Mouse (Mus musculus): ENCODE measurements around the gene Mfsd4b1. TPM values are rescaled to one million over a fixed set of nuclear protein-coding genes. Genes with fewer than 3 reads are reported as not detected.
"Not testable (repeated sequence)": the region's sequence is repeated elsewhere in the genome, so short reads cannot be mapped to it uniquely, and the experiment has no call there.

The Mfsd4b1 gene
- total RNA-seq, 4 experiments from 2014 or later = 1.8 to 3.5 (median 2.1) TPM

DNA sequence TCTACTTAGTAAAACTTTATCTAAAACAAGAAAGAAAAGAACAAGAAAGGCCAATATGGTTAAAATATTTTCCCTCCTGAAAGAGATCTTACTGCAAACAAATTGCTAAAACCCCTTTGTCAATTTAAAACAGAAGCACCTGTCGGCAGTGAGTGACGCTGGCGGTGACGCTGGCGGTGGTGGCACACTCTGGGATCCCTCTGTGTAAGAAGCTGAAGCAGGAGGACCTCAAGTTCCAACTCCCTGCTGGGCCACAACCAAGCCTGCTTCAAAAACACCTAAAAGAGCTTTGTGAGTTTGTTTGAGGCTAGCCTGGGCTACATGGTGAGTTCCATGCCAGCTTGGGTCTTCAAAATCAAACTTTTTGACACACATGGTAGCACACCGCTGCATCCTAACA lies 9.9 kb upstream of the Mfsd4b1 start:
- no peak for DNase-seq (ENCODE audit: low spot score)

DNA sequence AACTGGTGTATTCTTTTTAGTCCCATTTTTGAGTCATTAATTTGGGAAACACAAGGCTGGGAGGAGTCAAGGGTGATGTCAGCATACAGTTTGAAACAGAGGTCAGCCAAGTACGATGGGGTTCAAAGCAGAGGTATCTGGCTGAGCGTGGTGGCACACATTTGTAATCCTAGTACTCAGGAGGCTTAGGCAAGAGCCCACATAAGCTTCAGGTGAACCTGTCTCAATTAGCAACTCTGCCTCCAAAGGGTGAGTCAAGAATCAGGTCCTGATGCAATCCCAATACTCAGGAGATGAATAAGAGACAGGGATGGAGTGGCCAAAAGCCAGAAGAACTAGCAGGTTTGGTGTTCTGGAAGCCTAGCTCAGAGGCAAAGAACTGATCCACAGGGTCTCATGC lies 7.8 kb upstream of the Mfsd4b1 start:
- no peak for DNase-seq (ENCODE audit: low spot score)

GRCm38 (mm10) chr10:40030716-40031115 lies 5.6 kb upstream of the Mfsd4b1 start:
- DNase-seq (ENCODE audit: low spot score) = no peak

DNA sequence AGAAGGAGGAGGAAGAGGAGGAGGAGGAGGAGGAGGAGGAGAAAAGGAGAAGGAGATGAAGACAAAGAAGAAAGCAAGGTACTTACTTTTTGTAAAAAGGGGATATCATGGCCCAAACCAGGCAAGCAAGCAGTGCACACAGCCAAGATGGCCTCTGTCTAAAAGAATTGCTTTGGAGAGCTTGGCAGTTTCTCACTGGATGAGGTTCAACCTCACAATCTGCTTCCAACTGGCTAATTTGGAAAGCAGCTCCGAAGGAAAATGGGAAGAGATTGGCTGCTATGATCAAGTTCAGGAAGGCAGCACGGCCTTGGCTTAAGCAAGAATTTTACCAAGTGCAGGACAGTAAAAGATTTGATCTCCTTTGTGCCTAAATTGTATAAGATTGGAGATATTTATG lies 4.5 kb upstream of the Mfsd4b1 start:
- DNase-seq (ENCODE audit: low spot score) = no peak

DNA sequence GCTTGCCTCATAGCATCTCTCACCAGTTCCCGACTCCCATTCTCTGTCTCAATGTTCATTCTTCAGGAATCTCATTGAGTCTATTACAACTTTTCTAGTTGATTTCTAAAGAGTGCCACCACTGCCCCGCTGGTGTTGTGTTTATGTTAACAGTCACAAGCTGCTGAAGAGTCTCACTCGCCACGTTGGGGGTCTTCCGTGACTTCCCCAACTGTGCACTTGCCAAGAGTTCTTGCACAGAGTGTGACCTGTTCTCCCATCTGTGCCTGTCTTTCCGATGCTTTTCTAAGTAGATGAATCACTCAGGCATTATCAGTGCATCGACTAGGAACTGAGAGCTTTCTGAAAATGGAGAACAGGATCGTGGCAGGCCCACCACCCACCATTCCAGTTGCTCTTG lies 3.0 kb upstream of the Mfsd4b1 start:
- DNase-seq (ENCODE audit: low spot score) = no peak

- no peak for DNase-seq (ENCODE audit: low spot score)
These were observed 1.5 kb upstream of the Mfsd4b1 start for GRCm38 (mm10) chr10:40026546-40026945.

DNA sequence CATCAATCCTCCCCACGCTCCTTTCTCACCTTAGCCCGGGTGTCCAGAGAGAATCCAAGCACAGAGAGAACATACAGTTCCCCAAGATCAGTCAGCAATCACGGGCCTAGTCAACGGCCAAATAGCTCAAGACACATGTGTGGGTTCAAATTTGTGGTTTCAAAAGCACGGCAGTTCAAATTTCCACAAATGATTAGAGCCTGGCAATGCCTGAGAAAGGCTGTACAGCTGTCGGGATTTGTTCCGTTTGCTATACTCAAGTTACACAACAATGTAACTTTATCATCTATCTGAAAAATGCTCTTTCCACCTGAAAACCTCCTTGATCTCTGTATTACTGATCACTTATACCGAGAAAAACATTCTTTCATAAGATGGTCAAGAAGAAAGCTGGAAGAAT lies 492 bp upstream of the Mfsd4b1 start:
- no peak for DNase-seq (ENCODE audit: low spot score)

DNA sequence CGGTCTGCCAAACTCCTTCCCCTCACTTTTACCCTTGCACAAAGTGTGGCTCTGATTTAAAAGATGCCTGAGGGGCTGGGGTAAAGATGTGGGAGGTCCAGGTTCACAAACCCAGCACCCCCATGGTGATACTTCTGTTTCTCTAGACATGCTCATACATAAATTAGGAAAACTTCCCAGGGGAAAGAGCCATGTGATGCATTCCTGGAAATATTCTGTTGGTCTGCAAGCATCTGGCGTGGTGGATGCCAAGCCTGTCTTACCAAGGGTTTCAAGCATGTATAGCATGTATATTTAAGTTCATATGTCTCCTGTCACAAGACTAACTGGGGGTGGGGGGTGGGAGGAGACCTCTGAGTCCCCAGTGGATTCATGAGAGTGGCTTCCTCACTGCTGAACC lies 4.7 kb downstream of the Mfsd4b1 start:
- DNase-seq (ENCODE audit: low spot score) = no peak

DNA sequence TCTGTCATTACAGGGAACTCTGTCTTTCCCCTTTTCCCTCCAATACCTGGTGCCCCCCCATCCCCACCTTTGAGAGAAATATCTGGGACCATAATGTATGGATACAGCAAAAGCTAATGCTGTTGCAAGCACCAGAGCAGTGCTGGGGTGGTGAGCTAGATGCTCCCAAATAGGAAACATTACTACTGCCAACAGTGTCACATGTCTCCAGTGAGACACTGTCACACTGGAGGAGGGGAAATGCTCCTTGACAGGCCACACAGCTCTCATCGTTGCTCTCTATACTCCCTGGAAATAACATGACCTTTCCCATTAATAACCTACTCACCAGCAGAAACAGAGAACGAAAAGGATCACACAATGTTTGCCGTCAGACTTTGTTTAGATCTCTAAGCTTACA lies 5.6 kb downstream of the Mfsd4b1 start:
- DNase-seq (ENCODE audit: low spot score) = peak; percentile 30

DNA sequence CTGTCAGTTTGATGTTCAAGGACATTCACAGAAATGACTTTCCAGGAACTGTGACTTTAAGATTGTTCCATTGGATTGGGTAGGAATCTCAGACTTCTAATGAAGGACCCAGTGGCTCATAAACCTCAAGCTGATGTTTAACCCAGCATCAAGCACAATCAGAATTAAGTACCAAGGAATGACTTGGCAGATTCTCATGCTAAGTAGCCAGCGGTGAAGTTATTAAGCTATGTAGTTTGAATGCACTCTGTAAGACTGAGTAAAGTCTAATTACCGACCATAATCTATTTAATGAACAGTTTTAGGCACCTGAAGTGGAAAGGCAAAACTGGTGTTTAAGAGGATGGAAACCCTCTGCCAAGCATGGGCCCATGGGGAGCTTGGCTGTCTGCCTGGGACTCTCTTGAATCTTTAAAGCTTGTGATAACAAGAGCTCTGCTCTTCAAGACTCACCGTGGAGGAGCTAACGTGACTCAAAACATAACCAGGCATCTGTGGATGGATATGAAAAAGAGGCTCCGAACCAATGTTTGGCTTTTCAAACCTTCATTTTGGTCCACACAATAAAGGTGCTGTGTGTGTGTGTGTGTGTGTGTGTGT lies 6.7 kb downstream of the Mfsd4b1 start:
- peak; percentile 27 for DNase-seq (ENCODE audit: low spot score)

- DNase-seq (ENCODE audit: low spot score) = no peak
These were observed 15.5 kb downstream of the Mfsd4b1 start for GRCm38 (mm10) chr10:40009591-40009990.

GRCm38 (mm10) chr10:40008847-40009246 lies 16.2 kb downstream of the Mfsd4b1 start:
- DNase-seq (ENCODE audit: low spot score) = not testable (repeated sequence)

- no peak for DNase-seq (ENCODE audit: low spot score)
These were observed 17.1 kb downstream of the Mfsd4b1 start for GRCm38 (mm10) chr10:40007953-40008352.

DNA sequence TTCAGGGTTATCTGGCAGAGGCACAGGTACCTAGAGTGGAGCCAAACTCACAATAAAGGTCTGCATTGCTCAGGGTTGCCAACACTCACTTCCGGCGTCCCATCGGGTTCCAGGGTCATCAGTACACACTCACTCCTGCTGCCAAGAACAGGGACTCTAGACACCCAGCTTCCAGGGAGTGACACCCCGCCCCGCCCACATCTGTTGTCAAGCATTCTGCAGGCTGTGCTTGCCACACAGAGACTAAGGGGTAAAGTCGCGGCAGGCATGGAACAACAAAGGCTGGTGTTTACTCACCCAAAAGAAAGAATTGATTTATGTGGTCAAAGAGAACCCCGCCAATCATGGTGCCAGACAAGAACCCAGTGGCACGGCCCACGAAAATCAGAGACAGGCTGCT lies 18.1 kb downstream of the Mfsd4b1 start:
- DNase-seq (ENCODE audit: low spot score) = no peak

- DNase-seq (ENCODE audit: low spot score) = no peak
These were observed 24.3 kb downstream of the Mfsd4b1 start for GRCm38 (mm10) chr10:40000746-40001145.

DNA sequence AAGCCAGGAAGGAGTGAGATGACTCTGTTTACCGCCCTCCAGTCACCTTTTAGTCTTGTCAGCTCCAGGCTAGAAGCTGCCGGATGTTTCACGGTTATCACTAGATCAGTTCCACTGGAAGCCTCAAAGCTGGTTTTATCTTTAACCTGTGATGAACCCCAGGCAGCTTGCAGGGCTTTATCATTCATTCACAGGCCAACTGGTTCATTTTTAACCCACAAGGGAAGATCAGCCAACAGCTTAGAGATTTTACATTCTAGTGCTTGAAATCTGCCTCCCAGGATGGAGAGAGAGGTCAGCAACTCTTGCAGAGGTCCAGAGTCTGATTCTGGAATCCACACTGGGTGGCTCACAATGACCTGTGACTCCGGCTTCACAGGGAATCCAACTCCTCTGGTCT lies 33.9 kb downstream of the Mfsd4b1 start:
- DNase-seq (ENCODE audit: low spot score) = no peak

- no peak for DNase-seq (ENCODE audit: low spot score)
These were observed 38.6 kb downstream of the Mfsd4b1 start, which contains the start of gene Mfsd4b5 for GRCm38 (mm10) chr10:39986466-39986865. Mfsd4b5 (minus strand) TSS chr10:39986646.

GRCm38 (mm10) chr10:39982604-39983003 lies 42.5 kb downstream of the Mfsd4b1 start:
- DNase-seq (ENCODE audit: low spot score) = no peak

- no peak for DNase-seq (ENCODE audit: low spot score)
These were observed 46.8 kb downstream of the Mfsd4b1 start for GRCm38 (mm10) chr10:39978231-39978630.

DNA sequence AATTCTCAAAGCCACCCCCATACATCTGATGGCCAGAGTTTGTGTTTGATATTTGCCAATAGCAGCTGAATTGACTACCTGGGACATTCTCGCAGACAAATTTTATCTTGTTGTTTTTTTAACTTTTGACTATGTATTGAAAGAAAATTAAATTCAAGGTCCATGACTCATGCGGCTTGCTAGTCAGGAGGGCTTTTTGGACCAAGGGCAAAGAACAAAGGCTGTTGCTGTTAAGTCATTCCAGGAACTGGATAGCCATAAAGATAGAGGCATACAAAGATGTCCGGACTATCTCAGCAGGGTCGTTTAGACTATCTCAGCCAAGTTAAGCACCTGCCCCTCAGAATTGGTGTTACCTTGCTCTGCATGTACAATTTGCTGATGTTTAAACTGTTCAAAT lies 47.7 kb downstream of the Mfsd4b1 start:
- DNase-seq (ENCODE audit: low spot score) = no peak

DNA sequence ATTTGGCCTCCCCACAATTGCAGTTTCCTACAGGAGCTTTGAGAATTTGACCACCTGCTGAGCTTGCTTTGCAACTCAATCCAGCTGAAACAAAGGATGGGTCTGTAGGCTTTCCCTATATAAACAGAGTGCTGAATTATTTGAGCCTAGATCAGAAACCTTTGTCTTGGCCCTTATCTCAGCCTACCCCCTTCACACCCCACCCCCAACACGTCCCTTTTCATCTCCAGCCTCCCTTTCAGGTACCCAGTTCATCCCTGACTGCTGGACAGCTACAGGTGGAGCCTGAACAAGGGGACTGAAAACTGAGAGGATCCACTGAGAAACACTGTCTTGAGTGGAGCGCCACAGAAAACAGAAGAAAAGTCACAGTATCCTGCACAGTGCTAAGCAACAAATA lies 49.3 kb downstream of the Mfsd4b1 start:
- no peak for DNase-seq (ENCODE audit: low spot score)

DNA sequence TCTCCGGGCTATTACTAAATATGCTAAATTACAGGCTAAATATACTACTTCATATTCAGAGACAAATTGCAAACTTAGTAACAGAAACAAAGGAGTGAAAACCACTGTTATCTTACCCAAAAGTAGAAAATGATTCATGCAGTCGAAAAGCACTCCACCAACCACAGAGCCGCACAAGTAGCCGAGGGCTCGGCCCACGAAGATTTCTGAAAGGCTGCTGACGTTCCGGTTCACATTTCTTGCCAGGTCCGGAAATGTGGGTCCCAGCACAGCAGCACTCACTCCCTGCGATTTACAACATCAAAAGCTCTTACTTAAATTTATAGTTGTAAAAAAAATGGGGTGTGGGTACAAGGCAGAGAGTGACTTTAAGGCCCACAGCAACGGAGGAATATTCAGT lies 50.1 kb downstream of the Mfsd4b1 start:
- DNase-seq (ENCODE audit: low spot score) = no peak

DNA sequence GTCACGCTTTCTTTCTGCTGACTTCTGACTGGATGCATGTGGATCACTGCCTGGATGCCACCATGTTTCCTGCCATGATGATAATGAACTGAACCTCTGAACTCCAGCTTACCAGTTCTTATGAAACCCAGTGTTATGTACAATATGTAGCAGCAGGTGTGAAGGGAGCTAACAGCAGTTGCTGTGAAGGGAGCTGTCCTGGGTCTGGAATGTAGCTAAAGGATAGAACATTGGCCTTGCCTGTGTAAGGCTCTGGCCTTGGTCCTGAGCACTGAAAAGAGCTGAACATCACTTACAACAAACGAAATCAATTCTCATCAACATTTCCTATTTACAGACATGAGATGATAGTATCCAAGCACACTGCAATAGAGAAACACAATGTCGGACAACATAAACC lies 57.6 kb downstream of the Mfsd4b1 start:
- DNase-seq (ENCODE audit: low spot score) = no peak

GRCm38 (mm10) chr10:39961906-39962305 lies 63.2 kb downstream of the Mfsd4b1 start:
- no peak for DNase-seq (ENCODE audit: low spot score)

All from heart, adult 8-10 months (tissue).